Mouse (Mus musculus): ENCODE measurements around the gene Olfr1066.
"Not testable (repeated sequence)": the region's sequence is repeated elsewhere in the genome, so short reads cannot be mapped to it uniquely, and the experiment has no call there.

The Olfr1066 gene

GRCm38 (mm10) chr2:86456169-86456568, at the start of gene Olfr1066:
TSS of gene Olfr1066 (minus strand) at chr2:86456269.
- DNase-seq (ENCODE audit: low spot score in 2 of 2): no peak

- no peak for DNase-seq (ENCODE audit: low spot score in 2 of 2)
These were observed 31.2 kb upstream of the Olfr1066 start, which contains the start of gene Olfr228 for GRCm38 (mm10) chr2:86487286-86487685. TSS of gene Olfr228 (minus strand) at chr2:86487386.

- DNase-seq (ENCODE audit: low spot score in 2 of 2): peak in 1 of 2 experiments; percentile 47
These were observed 8.5 kb upstream of the Olfr1066 start for GRCm38 (mm10) chr2:86464442-86465109.

DNA sequence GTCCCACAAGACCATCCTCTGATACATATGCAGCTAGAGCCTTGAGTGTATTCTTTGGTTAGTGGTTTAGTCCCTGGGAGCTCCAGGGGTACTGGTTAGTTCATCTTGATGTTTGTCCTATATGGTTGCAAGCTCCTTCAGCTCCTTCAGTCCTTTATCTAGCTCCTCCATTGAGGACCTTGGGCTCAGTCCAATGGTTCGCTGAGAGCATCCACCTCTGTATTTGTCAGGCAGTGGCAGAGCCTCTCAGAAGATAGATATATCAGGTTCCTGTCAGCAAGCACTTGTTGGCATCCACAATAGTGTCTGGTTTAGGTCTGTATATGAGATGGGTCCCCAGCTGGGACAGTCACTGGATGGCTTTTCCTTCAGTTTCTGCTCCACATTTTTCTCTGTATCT, 4.4 kb upstream of the Olfr1066 start:
- no peak for DNase-seq (ENCODE audit: low spot score in 2 of 2)

DNA sequence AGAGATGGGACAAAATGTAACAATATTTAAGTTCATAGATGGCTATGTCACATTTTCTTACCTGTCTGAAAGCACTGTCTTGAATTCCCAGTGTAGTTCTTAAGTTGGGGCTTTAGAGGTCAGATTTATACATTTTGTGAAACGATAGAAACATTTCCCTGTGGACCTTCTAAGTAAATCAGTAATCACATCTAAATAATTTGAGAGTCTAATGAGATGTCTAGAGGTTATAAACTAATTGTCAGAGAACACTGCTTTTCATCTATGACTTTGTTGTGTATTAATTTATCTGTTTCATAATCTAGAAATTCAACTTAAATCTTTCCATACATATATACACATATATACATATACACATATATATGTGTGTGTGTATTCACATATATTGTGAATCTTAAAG, 5.6 kb downstream of the Olfr1066 start, which contains the start of gene Olfr1065:
Gene Olfr1065, minus strand, starts transcription at position 101 of the 400 bp plus-strand sequence.
- not testable (repeated sequence) for DNase-seq (ENCODE audit: low spot score in 2 of 2)

GRCm38 (mm10) chr2:86442101-86442500, 14.0 kb downstream of the Olfr1066 start:
- not testable (repeated sequence) for DNase-seq (ENCODE audit: low spot score in 2 of 2)

DNA sequence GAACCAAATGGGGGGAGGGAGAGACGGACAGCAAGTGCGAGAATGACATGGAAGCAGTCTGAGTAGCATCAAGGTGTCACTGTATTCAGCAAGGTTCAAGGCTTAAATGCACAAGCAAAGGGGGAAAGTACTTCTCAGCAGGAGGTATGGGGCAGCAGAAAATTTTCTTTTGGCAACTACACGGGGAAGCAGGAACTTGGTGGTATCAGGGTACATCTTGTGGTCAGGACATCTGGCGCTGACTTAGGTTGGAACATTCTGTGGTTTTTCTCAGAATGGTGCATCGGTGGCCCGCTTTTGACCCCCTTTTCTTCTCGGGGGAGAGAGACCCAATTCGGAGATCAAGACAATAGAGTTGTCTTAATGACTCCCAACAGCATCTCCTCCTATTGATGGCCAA, 27.6 kb downstream of the Olfr1066 start:
- not testable (repeated sequence) for DNase-seq (ENCODE audit: low spot score in 2 of 2)

DNA sequence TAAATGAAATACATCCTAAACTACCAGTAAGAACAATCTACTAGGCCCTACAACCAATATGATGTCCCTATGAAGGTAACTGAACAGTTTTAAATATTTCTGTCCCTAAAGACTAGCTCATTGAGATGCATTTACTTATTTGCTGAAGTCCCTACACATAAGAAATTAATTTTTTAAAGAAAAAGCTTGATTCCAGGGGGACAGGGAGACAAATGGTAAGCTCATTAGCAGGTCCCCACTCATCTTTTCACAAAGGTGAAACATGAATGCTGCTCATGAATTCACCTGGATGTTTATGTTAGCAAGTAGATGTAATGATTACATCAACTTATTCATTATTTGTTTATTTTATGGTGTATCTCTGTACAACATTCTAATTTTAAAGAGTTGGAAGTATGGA, 29.4 kb downstream of the Olfr1066 start, which contains the start of gene Olfr1062:
Gene Olfr1062, minus strand, starts transcription at position 101 of the 400 bp plus-strand sequence.
- not testable (repeated sequence) for DNase-seq (ENCODE audit: low spot score in 2 of 2)

DNA sequence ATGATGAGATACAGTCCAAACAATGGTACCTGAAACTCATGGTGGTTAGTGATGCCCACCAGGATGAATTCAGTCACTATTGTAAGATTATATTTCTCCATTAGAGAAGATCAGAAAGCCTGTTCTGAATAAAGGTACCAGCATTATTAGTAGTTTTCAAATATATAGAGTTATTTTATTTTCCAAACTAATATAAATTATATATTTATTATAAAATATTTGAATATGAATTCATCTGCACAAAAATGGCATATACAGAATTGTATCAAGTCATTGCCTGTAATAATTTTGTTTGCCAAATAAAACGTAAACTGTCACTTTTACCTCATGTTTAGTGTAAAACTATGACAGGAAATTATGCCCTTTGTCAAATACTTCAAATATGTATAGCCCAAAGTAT, 42.1 kb downstream of the Olfr1066 start, which contains the start of gene Olfr1061:
Gene Olfr1061, minus strand, starts transcription at position 101 of the 400 bp plus-strand sequence.
- DNase-seq (ENCODE audit: low spot score in 2 of 2): no peak

All from cerebellum, postnatal 4 days (tissue).